12 mouse cellular contexts compared by ENCODE assay signal in genomic region chr2:57696992-57697772, GRCm38 (mm10).
A peak's percentile ranks its signal among the peaks of the same experiment; 100 is the strongest.
DNase-seq lines count a peak whose midpoint lies in the region; ATAC-seq lines count a peak whose summit lies in the region.
"Had no signal": no experiment of that assay in that cellular context is flagged by ENCODE, and none has a peak within 500 bp of the region (broad histone marks: within the 10 kb centered on the region; RNA-seq: fewer than 3 reads in every experiment).

No protein-coding gene starts in this region.

- H3K27ac ChIP-seq in embryonic facial prominence, embryonic 10.5 days (replicated peaks): no peak overlapping the region
- H3K27ac ChIP-seq in forebrain, embryonic 16.5 days (ENCODE audit: low read length): no peak overlapping the region
- H3K27ac ChIP-seq in midbrain, embryonic 15.5 days: no peak overlapping the region; the same call in 1 of the 2 replicates
- H3K27ac ChIP-seq: liver, embryonic 14.5 days had no signal

- 54% methylated on average over 11 of the region's 11 CpGs for WGBS in embryonic facial prominence, embryonic 10.5 days
- WGBS in forebrain, embryonic 16.5 days: 8% methylated on average over 11 of the region's 11 CpGs
- WGBS in midbrain, embryonic 15.5 days: 44% methylated on average over 11 of the region's 11 CpGs

- H3K4me1 ChIP-seq in embryonic facial prominence, embryonic 10.5 days: peaks cover 18% of the 10 kb centered on the region
- peaks cover 13% of the 10 kb centered on the region for H3K4me1 ChIP-seq in forebrain, embryonic 16.5 days (replicated peaks; ENCODE audit: control insufficient read depth, insufficient read depth, low read length)
- H3K4me1 ChIP-seq in midbrain, embryonic 15.5 days: peaks cover 11% of the 10 kb centered on the region

- no peak overlapping the region for H3K4me3 ChIP-seq in embryonic facial prominence, embryonic 10.5 days
- H3K4me3 ChIP-seq in forebrain, embryonic 16.5 days (replicated peaks; ENCODE audit: low read length): peak overlapping the region; percentile 31
- no peak overlapping the region for H3K4me3 ChIP-seq in midbrain, embryonic 15.5 days

- intact Hi-C loops in gastrocnemius, postnatal 36 days (cut with DNase I): no loop called here

- H3K36me3 ChIP-seq in embryonic facial prominence, embryonic 10.5 days (replicated peaks): no peaks in the 10 kb centered on the region
- no peaks in the 10 kb centered on the region for H3K36me3 ChIP-seq in forebrain, embryonic 16.5 days (ENCODE audit: control insufficient read depth, insufficient read depth)
- H3K36me3 ChIP-seq in midbrain, embryonic 15.5 days (replicated peaks): no peaks in the 10 kb centered on the region
- H3K36me3 ChIP-seq: G1E had no signal

- no peaks in the 10 kb centered on the region for H3K9me3 ChIP-seq in embryonic facial prominence, embryonic 10.5 days
- no peaks in the 10 kb centered on the region for H3K9me3 ChIP-seq in forebrain, embryonic 16.5 days (ENCODE audit: control insufficient read depth, low read length)
- H3K9me3 ChIP-seq in midbrain, embryonic 15.5 days: no peaks in the 10 kb centered on the region
- H3K9me3 ChIP-seq: G1E had no signal

- H3K4me2 ChIP-seq in forebrain, embryonic 16.5 days (ENCODE audit: low read length): peak overlapping the region; percentile 59
- peak overlapping the region; percentile 24 for H3K4me2 ChIP-seq in midbrain, embryonic 15.5 days

- H3K9ac ChIP-seq in forebrain, embryonic 16.5 days (replicated peaks; ENCODE audit: low read depth, low read length): no peak overlapping the region
- H3K9ac ChIP-seq in midbrain, embryonic 15.5 days: no peak overlapping the region
- H3K9ac ChIP-seq: liver, embryonic 14.5 days had no signal

- H3K27me3 ChIP-seq in embryonic facial prominence, embryonic 10.5 days (replicated peaks; ENCODE audit: low read depth, poor library complexity, severe bottlenecking): 0 out of 2 replicates have a peak, but pooled peaks cover 3% of the 10 kb centered on the region
- no peaks in the 10 kb centered on the region for H3K27me3 ChIP-seq in forebrain, embryonic 16.5 days (replicated peaks; ENCODE audit: control insufficient read depth, insufficient read depth, low read length)
- H3K27me3 ChIP-seq in midbrain, embryonic 15.5 days (replicated peaks): peaks cover 35% of the 10 kb centered on the region

- peak; percentile 69 for ATAC-seq in forebrain, embryonic 16.5 days
- ATAC-seq in midbrain, embryonic 15.5 days (replicated peaks): no peak

- DNase-seq in layer of hippocampus, postnatal 10 days (ENCODE audit: low spot score in 2 of 2): peak; percentile 12 to 20
- no peak for DNase-seq in layer of hippocampus, adult 9-10 months (ENCODE audit: low spot score)
- DNase-seq in embryonic facial prominence, embryonic 10.5 days (ENCODE audit: low spot score): peak; percentile 13
- DNase-seq in testis, postnatal 14 days (ENCODE audit: low spot score): no peak
- no peak for DNase-seq in gastrocnemius, postnatal 36 days
- DNase-seq: cerebellum, adult 11-12 months; spleen, adult 18-20 months; thymus, postnatal 36 days had no signal

Comparison
In these comparisons a context has a peak if more than half of its experiments do, and no peak if none do; other contexts are left out.
1. DNase-seq: peak in layer of hippocampus, postnatal 10 days (2 of 2) and embryonic facial prominence, embryonic 10.5 days (single experiment); none in layer of hippocampus, adult 9-10 months (single experiment), testis, postnatal 14 days (single experiment) and gastrocnemius, postnatal 36 days (0 of 2).